Mouse (Mus musculus): Measurements from ENCODE around the gene Pla2g15. TPM values are rescaled to one million over a fixed set of nuclear protein-coding genes. Genes with fewer than 3 reads are reported as not detected.
A peak's percentile ranks its signal among the peaks of the same experiment; 100 is the strongest.
"Not testable (repeated sequence)": the region's sequence is repeated elsewhere in the genome, so short reads cannot be mapped to it uniquely, and the experiment has no call there.

Pla2g15 gene
- total and polyA plus RNA-seq, 3 experiments = 4.0 to 9.4 TPM; not detected in 1

DNA sequence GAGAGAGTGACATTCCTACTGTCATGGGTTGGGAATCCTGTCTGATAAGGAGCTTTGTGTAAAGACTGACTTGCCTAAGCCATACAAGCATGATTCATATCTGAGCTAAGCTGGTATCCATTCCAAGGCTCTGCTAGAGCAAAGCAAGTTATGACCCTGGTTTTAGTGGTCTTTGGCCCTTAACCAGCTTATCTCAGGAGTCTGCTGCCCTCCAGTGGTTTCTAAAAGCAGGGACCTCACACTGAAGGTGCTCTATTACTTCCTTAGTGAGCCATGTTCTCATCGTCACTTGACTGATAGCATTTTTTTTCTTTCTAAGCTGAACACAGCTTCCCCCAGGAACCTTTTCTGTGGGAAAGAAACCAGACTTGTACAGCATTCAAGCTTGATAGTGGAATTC lies 48.5 kb downstream of the Pla2g15 start (continued):
- TF ChIP-seq ETS1 (IDR thresholded peaks at IDR 0.05; ENCODE audit: low read depth, low read length) = 0 out of 2 replicates have a peak, but pooled peaks have one; percentile 30
- TF ChIP-seq ZKSCAN1 (IDR thresholded peaks at IDR 0.05; ENCODE audit: low read depth, low read length) = no peak
- no peak for TF ChIP-seq TBP (IDR thresholded peaks at IDR 0.05; ENCODE audit: low read depth, low read length)
- TF ChIP-seq MAFK (IDR thresholded peaks at IDR 0.05; ENCODE audit: borderline replicate concordance, low read depth, low read length) = no peak
- no peak for TF ChIP-seq TAL1 (IDR thresholded peaks at IDR 0.05; ENCODE audit: low read length)
- no peak for TF ChIP-seq BHLHE40 (IDR thresholded peaks at IDR 0.05; ENCODE audit: borderline replicate concordance, low read depth, low read length)
- TF ChIP-seq ZMIZ1 (IDR thresholded peaks at IDR 0.05; ENCODE audit: low read depth, low read length) = no peak
- no peak for TF ChIP-seq HCFC1 (IDR thresholded peaks at IDR 0.05; ENCODE audit: low read depth, low read length)
- TF ChIP-seq E2F4 (IDR thresholded peaks at IDR 0.05; ENCODE audit: borderline replicate concordance, low read depth, low read length) = no peak
- peak; percentile 78 for TF ChIP-seq ZC3H11A (IDR thresholded peaks at IDR 0.05; ENCODE audit: low read depth, low read length)
- peak; percentile 49 for TF ChIP-seq MXI1 (IDR thresholded peaks at IDR 0.05; ENCODE audit: low read depth, low read length)
- peak; percentile 77 for TF ChIP-seq ZNF384 (IDR thresholded peaks at IDR 0.05; ENCODE audit: low read depth, low read length)
- peak; percentile 79 for TF ChIP-seq SMC3 (IDR thresholded peaks at IDR 0.05; ENCODE audit: low read depth, low read length)
- no peak for TF ChIP-seq NELFE (IDR thresholded peaks at IDR 0.05; ENCODE audit: low read depth, low read length)
- peak; percentile 53; the same call in 1 of the 2 replicates for TF ChIP-seq TCF12 (IDR thresholded peaks at IDR 0.05; ENCODE audit: low read depth, low read length)
- TF ChIP-seq USF1 (IDR thresholded peaks at IDR 0.05; ENCODE audit: low read depth, low read length) = no peak

DNA sequence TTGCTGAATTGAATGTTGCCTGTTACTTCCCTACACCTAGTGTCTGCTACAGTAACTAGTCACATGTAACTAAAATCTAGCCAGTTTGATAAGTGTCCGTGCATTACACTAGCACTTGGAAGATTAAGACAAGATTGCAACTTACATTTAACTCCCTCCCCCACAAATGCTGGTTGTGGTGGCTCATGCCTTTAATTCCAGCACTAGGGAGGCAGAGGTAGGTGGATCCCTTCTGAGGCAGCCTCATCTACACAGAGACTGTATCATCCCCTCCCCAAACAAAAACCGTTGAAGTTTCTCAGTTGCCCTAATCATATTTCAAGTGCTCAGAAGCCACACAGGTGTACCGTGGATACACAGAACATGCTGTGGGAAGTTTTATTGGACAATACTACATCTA lies 49.4 kb downstream of the Pla2g15 start:
- H3K27me3 ChIP-seq (ENCODE audit: control insufficient read depth in 1 of 2, insufficient read depth in 2 of 2, low read length in 2 of 2); H3K4me3 ChIP-seq (ENCODE audit: control insufficient read depth in 1 of 2, insufficient read depth in 1 of 2, low read depth in 2 of 2, low read length in 2 of 2); H3K27ac ChIP-seq (ENCODE audit: control insufficient read depth, low read depth, low read length); DNase-seq (ENCODE audit: low read depth, low spot score); H3K9me3 ChIP-seq (replicated peaks; ENCODE audit: insufficient read depth, low read length); H3K9ac ChIP-seq (ENCODE audit: control insufficient read depth, low read depth, low read length, poor library complexity, severe bottlenecking); H3K79me2 ChIP-seq (ENCODE audit: control insufficient read depth, insufficient read depth, low read length, poor library complexity); H3K4me1 ChIP-seq (ENCODE audit: control insufficient read depth in 1 of 2, insufficient read depth in 2 of 2, low read length in 2 of 2): not testable (repeated sequence)
- 0 out of 4 replicates have a peak, but pooled peaks of 1 of the 2 experiments have one; percentile 16 for TF ChIP-seq POLR2A (IDR thresholded peaks at IDR 0.05; ENCODE audit: control insufficient read depth in 1 of 2, insufficient read depth in 1 of 2, low read depth in 1 of 2, low read length in 2 of 2, poor library complexity in 1 of 2)
- peaks cover 18 to 36% of the 10 kb centered on the region in 2 experiments for H3K36me3 ChIP-seq (ENCODE audit: control insufficient read depth in 1 of 2, insufficient read depth in 2 of 2, low read length in 2 of 2)

DNA sequence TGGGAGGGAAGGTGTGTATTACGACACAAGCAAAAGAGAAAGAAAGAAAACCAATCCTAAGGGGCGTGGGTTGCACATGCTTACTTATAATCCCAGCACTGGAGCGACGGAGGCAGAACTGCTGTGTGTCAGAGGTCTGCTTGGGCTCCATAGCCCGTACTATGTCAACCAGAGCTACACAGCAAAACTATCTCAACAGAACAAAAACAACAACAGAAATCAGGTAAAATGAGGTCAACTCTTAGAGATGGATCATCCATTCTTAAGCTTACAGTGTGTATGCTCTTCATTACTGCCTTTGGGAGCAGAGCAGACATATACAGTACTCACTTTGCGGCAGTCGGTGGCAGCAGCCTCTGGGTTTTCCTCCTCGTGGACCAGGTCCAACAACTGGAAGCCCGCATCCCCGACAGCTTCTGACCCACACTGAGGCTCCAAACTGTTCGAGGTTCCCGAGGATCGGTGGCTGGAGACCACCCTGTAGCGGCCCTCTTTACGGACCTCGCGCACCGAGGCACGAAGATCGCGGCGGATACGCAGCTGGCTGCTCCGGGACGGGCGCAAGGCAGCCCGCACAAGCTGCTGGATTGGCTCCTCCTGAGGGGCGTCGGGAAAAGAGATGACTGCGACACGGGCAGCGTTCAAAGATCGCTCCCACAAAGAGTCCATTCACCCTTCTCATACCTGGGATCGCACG lies 60.0 kb downstream of the Pla2g15 start:
- DNase-seq (ENCODE audit: low read depth, low spot score) = peak; percentile 67
- Histone ChIP-seq H3K27ac (ENCODE audit: control insufficient read depth, low read depth, low read length) (peak overlapping the region; percentile 73), H3K79me2 (ENCODE audit: control insufficient read depth, insufficient read depth, low read length, poor library complexity) (peaks cover 39% of the 10 kb centered on the region), H3K27me3 (ENCODE audit: control insufficient read depth in 1 of 2, insufficient read depth in 2 of 2, low read length in 2 of 2) (no peaks in the 10 kb centered on the region), H3K4me3 (ENCODE audit: control insufficient read depth in 1 of 2, insufficient read depth in 1 of 2, low read depth in 2 of 2, low read length in 2 of 2) (peak overlapping the region; percentile 83 to 95), H3K9ac (ENCODE audit: control insufficient read depth, low read depth, low read length, poor library complexity, severe bottlenecking) (peak overlapping the region; percentile 88), H3K9me3 (replicated peaks; ENCODE audit: insufficient read depth, low read length) (no peaks in the 10 kb centered on the region), H3K36me3 (ENCODE audit: control insufficient read depth in 1 of 2, insufficient read depth in 2 of 2, low read length in 2 of 2) (peaks cover 15 to 22% of the 10 kb centered on the region in 2 experiments), H3K4me1 (ENCODE audit: control insufficient read depth in 1 of 2, insufficient read depth in 2 of 2, low read length in 2 of 2) (peaks cover 0 to 2% of the 10 kb centered on the region in 2 experiments; a peak in 1 of 4 replicates)
- peak; percentile 56; the same call in 1 of the 2 replicates for TF ChIP-seq MYC (IDR thresholded peaks at IDR 0.05; ENCODE audit: low read depth, low read length)
- peak; percentile 56; the same call in 1 of the 2 replicates for TF ChIP-seq MAX (IDR thresholded peaks at IDR 0.05; ENCODE audit: low read length)
- TF ChIP-seq EP300 (IDR thresholded peaks at IDR 0.05; ENCODE audit: low read depth in 1 of 2, low read length in 2 of 2) = no peak
- TF ChIP-seq ZNF384 (IDR thresholded peaks at IDR 0.05; ENCODE audit: low read depth, low read length) = no peak
- TF ChIP-seq CTCF (IDR thresholded peaks at IDR 0.05 in 2 of 3, conservative IDR thresholded peaks at IDR 0.05 in 1 of 3; ENCODE audit: control insufficient read depth in 1 of 3, insufficient read depth in 1 of 3, low read depth in 2 of 3, low read length in 3 of 3, poor library complexity in 1 of 3, severe bottlenecking in 1 of 3) = no peak
- peak; percentile 92 for TF ChIP-seq MXI1 (IDR thresholded peaks at IDR 0.05; ENCODE audit: low read depth, low read length)
- TF ChIP-seq JUND (IDR thresholded peaks at IDR 0.05; ENCODE audit: low read depth, low read length) = no peak
- no peak for TF ChIP-seq KAT2A (conservative IDR thresholded peaks at IDR 0.05; ENCODE audit: low read depth, low read length)
- TF ChIP-seq BHLHE40 (IDR thresholded peaks at IDR 0.05; ENCODE audit: borderline replicate concordance, low read depth, low read length) = no peak
- TF ChIP-seq GABPA (IDR thresholded peaks at IDR 0.05; ENCODE audit: low read depth, low read length) = no peak
- TF ChIP-seq GATA1 (IDR thresholded peaks at IDR 0.05; ENCODE audit: low read depth, low read length) = no peak
- TF ChIP-seq ZC3H11A (IDR thresholded peaks at IDR 0.05; ENCODE audit: low read depth, low read length) = no peak
- TF ChIP-seq SIN3A (IDR thresholded peaks at IDR 0.05; ENCODE audit: low read length) = peak; percentile 53
- TF ChIP-seq HCFC1 (IDR thresholded peaks at IDR 0.05; ENCODE audit: low read depth, low read length) = no peak
- no peak for TF ChIP-seq ELF1 (IDR thresholded peaks at IDR 0.05; ENCODE audit: low read depth, low read length)
- TF ChIP-seq SMC3 (IDR thresholded peaks at IDR 0.05; ENCODE audit: low read depth, low read length) = no peak
- 0 out of 2 replicates have a peak, but pooled peaks have one; percentile 29 for TF ChIP-seq CHD1 (IDR thresholded peaks at IDR 0.05; ENCODE audit: low read depth, low read length)
- TF ChIP-seq USF1 (IDR thresholded peaks at IDR 0.05; ENCODE audit: low read depth, low read length) = no peak
